Mouse (Mus musculus) gastrocnemius, adult 18-20 months (tissue): ENCODE results near the gene Pqbp1. TPM values are rescaled to one million over a fixed set of nuclear protein-coding genes. Genes with fewer than 3 reads are reported as not detected.
A peak's percentile ranks its signal among the peaks of the same experiment; 100 is the strongest.
"Not testable (repeated sequence)": the region's sequence is repeated elsewhere in the genome, so short reads cannot be mapped to it uniquely, and the experiment has no call there.

Experiments used
- DNase-seq: peaks from one replicate; pipeline ENCODE4 v3.0.0; 2021; ENCODE audit warnings: low spot score
- long read RNA-seq, 2 experiments: library from polyadenylated mRNA; stranded (forward); transcript quantifications; one replicate each; pipeline ENCODE4 v2.0.0; 2021
- total RNA-seq, 2 experiments: library from RNA; stranded (reverse); gene quantifications; 2 replicates each; pipeline ENCODE4 v1.2.3; 2021

Gene Pqbp1
- 10 to 100 TPM; 22.3 to 23.5 TPM for total RNA-seq
- long read RNA-seq, experiment 1, transcript Pqbp1-203 (7 exons, 1,148 nt) = major isoform, 6 of 7 reads
- long read RNA-seq, experiment 1, partial matches to known transcripts = 0 of 7 reads
- long read RNA-seq, experiment 1, other reads (novel, unspliced or antisense) = 0 of 7 reads
- long read RNA-seq, experiment 2, transcript Pqbp1-201 (7 exons, 1,104 nt) = major isoform, 7 of 16 reads
- long read RNA-seq, experiment 2, transcript Pqbp1-203 (7 exons, 1,148 nt) = minor isoform, 5 of 16 reads
- long read RNA-seq, experiment 2, partial matches to known transcripts = 2 of 16 reads
- long read RNA-seq, experiment 2, other reads (novel, unspliced or antisense) = 2 of 16 reads

DNA sequence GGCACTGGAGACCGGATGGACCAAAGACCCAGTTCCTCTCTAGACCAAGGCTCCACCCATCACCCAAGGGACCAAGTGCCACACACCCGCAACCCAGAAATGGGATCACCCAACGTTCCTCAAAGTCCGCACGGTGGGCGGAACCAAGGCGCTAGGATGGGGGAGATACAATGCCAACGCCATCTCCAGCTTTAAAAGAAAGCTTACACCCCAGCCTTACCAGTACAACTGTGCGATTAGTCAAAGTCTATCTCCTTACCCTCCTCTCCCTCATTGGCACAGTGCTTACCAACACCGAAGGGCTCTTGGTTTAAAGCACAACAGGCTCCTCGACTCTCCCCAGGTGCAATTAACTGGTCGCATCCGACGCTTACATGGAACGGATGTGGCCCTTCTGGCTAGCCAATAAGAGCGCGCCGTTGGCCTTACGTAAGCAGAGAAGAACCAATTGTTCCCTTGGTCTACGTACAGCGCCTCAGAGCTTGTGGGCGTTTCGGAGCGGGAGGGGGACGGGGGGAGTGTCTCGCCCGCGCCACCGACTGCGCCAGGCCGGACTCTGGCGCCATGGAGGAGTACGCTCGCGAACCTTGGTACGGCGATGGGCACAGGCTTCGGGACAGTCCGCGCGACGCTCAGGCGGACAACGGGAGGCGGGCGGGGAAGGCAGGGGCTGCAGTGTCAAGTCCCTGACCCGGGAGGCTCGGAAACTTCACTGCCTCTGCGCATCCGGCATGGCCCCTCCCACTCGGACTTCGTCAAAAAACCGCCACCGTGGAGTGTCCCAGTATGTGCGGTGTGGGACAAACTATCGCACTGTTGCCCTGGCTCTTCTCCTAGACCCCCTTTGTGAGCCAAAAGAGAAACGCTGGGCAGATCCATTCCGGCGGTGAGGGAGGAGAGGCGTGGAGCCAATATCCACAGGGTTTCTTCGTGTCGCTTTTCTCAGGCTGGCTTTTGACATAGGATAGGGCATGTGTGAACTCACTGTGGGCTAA, at the start of gene Pqbp1, which contains the start of gene Timm17b:
Pqbp1 (minus strand) TSS at position 390 of the 995 bp plus-strand sequence.
Timm17b (plus strand) TSS at position 478 of the 995 bp plus-strand sequence.
- peak; percentile 86 for DNase-seq

DNA sequence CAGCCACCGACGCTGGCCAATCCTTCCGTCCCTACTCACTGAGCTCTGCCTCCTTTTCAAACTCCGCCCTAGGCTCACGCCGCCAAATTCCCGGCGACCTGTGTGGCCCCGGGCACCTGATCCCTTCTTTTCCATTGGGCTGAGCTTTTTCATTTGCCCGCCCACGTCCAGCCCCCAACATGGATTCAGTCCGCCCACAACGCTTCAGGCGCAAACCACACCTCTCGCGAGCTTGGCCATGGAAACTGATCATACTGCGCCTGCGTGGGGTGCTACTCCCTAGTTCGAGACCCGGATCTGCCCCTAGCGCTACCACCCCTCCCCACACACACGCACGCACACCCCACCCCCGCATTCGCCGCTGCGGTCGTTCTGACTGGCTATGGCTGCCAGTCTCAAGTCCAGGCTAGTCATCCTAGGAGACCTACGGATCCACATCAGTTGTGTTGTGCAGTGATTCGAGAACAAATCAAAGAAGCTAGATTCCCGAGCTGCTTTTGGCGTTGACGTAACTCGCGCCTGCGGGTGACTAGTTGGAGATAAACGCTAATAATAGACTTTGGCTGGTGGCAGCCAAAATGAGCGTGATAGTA, 48.9 kb upstream of the Pqbp1 start:
- peak; percentile 95 for DNase-seq

DNA sequence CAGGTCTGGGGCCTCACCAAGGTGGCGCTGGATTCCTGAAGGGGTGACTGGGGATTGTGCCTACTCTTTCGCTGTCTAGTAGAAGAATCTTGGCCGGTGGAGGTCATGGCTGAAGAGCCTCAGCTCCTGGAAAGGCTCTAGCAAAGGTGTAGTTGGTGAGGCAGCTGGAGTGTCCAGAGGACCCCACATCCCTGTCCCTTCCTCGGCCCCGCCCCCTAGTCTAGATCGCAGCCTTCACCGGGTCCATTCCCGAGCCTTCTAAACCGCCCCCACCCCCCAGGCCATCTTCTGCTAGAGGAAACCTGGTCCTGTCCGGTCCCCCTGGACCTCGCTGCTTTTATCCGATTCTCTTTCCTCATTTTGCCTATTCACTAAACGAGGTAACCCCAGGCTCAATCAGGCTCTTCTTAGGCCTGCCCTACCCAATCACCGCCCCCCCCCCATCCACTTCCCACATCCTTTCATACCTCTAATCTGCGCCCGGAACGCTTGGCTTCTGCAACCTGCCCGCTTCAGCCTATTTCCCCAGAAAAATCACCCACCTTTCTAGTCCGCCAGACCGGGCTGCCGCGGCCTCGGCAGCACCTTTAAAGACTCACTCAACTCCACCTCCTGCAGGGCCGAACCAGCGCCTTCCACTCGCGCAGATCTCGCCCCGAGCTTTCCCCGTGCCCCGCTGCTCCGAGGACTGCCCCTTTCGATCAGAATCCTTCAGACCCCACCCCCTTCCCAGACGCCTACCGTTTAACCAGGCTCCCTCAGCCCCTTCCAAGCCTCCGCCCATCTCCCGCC, 48.2 kb upstream of the Pqbp1 start, which contains the start of gene Hdac6:
Hdac6 (minus strand) TSS at position 782 of the 792 bp plus-strand sequence.
- no peak for DNase-seq

DNA sequence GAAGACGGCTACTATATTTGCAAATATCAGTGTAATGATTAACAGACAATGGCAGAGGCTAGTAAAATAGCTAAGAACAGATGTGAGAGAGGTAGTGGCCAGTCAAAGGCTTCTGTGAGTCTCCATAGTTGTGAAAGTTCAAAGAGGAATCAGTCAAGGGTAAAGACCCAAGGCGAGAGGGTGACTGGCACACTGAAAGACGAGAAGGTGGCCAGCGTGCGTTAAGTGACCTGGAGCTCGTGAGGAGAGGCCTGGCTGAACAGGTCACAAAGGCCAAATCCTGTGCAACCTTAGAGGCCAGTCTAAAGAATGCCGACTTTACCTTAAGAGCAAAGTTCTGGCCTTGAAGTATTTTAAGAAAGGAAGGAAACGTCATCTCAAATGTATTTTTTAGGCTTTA, 46.5 kb upstream of the Pqbp1 start:
- no peak for DNase-seq

DNA sequence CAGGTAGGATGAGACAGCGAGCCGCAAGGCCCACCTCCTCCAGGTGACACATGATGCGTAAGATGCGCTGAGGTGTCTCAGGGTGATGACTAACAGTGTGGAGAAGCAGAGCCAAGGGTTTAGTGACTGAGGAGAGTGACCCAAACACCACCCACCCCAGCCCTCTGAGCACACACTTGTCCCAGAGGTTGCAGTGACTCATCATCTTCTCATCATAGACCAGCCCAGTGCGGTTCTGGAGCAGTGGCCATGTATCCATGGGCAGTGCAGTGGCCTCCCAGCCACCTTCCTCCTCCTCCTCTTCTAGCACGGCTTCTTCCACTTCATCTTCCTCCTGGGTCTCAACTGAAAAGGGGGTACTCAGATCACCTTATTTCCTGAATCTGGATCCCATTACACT, 38.6 kb upstream of the Pqbp1 start:
- no peak for DNase-seq

DNA sequence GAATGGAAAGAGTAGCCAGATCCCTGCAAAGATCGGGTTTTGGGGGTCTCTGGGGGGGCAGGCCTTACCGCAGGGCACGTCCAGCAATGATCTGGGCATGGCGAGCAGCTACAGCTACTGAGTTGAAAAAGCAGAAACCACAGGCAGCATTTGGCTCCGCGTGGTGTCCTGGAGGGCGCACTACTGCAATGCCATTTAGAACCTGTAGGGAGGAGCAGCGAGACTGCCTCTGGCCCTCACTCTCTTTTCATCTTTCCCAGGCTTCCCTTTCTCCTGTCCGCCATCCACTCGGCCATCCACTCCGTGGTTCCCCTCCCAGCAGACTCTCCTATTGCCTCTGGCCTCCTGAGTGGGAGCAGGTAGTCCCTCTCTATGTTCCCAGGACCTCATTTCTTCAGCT, 37.8 kb upstream of the Pqbp1 start:
- no peak for DNase-seq

DNA sequence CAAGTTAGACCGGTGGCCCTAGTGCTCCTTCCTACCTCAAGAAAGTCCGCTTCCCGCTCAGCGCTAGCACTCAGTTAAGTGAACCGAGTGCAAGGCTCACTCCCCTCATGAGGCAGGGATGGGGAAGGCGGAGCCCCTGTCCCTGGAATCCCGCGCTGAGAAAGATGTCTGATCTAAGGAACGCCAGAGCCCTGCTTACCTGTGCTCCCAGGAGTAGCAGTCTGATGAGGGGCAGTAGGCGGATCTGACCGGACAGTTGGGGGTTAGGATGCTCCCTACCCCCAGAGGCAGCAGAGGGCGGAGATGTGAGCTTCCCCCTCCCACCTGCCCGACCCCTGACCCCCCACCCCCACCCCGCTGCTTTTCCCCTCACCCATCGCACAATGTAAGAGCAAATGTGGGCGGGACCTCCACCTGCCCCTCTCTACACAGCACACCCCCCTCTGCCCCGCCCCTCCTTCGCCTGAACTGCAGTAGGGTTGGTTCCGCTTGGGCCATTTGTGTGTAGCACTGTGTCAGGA, 29.3 kb upstream of the Pqbp1 start, which contains the start of gene Eras:
Eras (minus strand) TSS at position 338 of the 521 bp plus-strand sequence.
- no peak for DNase-seq

DNA sequence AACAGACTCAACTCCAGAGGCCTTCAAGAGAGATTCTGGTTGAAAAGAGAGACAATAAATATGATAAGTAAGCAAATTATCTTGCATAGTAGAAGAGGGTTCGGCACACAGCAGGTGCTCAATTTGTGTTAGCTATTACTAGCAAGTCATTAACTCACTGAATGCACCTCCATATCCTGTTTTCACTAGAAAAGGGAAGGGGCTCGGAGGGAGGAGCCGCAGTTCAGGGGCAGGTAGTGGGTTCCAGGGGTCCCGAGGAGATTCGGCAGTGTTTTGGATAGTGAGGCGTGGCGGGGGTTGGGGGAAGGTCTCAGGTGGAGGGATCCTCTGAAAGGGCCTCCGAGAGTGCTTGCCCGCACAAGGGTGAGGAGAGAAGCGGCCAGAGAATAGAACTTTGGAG, 28.0 kb upstream of the Pqbp1 start:
- no peak for DNase-seq

DNA sequence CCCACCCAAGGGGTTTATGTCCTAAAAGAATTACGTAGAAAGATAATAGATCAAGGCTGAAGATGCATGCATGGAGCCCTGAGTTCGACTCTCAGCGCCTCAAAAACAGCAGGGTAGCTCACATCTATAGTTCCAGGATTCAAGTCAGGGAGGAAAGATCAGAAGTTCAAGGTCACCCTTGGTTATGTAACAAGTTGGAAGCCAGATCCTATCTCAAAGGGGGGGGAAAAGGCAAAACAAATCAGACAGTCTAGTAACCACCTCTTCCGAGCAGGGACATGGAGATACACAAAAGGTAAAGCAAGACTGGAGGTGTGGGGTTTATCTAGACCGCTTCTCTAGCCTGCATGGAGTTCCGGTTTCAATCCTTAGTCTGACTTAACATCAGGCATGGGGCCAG, 27.2 kb upstream of the Pqbp1 start:
- no peak for DNase-seq

DNA sequence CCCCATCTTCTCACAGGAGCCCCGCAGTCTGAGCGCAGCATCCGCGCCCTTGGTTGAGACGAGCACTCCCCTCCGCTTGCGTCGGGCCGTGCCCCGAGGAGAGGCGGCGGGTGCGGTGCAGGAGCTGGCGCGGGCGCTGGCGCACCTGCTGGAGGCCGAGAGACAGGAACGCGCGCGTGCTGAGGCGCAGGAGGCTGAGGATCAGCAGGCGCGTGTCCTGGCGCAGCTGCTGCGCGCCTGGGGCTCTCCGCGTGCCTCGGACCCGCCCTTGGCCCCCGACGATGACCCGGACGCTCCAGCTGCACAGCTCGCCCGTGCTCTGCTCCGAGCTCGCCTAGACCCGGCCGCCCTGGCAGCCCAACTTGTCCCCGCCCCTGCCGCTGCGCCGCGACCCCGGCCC, 23.0 kb upstream of the Pqbp1 start:
- DNase-seq = no peak

DNA sequence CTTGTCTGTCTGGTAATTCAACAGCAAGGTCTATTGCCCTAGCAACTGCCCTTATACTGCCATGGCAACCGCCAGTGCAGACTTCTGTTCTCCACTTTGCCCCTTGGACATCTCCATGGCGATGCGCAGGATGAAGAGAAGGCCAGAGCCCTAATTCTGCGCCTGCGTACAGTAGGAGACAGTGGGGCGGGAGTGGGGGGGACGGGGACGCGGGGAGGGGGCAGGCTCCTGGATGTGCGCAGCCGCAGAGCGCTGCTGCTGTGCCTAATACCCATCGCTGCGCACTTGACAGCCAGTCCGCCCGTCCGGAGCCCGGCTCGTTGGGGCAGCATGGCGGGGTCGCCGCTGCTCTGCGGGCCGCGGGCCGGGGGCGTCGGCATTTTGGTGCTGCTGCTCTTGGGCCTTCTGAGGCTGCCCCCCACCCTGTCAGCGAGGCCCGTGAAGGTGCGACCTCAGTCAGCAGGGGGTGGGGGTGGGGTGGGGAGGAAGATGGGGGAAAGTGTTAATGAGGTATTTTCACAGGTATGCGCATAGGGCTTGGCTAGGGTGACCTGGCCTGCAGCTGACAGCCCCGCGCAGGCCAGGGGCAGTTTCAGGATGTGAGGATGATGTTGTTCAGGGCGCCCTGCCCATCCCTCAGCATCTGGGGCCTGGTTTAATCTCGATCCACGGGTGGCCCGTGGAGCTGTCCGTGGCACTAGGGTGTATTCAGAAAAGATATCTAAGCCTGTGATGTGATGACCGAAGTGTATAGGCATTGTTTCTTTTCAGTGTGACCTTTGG, 20.7 kb upstream of the Pqbp1 start, which contains the start of gene Pcsk1n:
Pcsk1n (plus strand) TSS at position 222 of the 783 bp plus-strand sequence.
- no peak for DNase-seq

DNA sequence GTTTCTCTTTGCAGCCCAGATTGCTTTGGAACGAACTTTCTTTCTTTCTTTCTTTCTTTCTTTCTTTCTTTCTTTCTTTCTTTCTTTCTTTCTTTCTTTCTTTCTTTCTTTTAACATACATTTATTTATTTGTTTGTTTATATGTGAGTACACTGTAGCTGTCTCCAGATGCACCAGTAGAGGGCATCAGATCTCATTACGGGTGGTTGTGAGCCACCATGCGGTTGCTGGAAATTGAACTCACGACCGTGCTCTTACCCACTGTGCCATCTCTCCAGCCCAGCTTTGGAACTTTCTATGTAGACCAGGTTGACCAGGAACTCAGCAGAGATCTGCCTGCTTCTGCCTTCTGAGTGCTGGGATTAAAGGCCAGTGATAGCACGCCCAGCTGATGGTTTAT, 18.9 kb upstream of the Pqbp1 start:
- not testable (repeated sequence) for DNase-seq

DNA sequence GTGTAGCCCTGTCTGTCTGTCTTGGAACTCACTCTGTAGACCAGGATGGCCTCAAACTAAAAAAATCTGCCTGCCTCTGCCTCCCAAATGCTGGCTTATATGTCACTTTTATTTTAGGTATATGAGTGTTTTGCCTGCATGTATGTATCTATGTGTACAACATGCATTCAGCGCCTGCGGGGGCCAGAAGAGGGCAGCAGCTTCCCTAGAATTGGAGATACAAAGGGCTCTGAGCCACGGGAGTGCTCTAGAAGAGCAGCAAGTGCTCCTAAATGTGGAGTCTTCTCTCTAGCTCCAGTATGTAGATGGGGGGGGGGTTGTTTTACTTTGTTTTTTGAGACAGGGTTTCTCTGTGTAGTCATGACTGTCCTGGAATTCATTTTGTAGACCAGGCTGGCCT, 16.6 kb upstream of the Pqbp1 start:
- DNase-seq = not testable (repeated sequence)

DNA sequence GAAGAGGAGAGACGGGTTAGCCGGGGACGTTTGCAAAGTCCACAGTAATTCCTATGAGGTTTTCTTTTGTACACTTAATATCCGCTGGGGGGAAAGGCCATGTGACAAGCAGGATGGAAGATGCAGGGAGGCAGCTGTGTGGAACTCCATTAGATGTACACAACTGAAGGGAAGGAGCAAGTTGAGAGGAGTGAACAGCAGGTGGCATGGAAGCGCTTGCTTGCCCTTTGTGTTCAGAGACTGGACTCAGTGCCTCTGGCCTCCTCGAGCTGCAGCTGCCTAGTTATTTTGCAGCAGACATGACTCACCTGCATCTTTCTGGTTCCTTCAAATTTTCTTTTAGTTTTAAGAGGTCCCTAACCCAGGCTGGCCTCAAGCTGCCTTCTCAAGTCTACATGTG, 11.4 kb upstream of the Pqbp1 start:
- no peak for DNase-seq

DNA sequence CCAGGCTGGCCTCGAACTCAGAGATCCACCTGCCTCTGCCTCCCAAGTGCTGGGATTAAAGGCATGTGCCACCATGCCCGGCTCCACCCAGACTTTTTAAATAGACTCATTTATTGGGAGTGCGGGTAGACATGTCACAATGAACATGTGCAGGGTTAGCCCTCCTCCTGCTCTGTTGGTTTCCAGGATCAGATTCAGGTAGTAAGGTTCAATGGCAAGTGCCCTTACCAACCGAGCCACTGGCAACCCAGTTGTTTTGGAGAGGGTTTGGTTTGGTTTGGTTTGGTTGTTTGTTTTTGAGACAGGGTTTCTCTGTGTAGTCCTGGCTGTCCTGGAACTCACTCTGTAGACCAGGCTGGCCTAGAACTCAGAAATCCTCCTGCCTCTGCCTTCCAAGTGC, 10.2 kb upstream of the Pqbp1 start, which contains the start of gene Gm10490:
Gm10490 (plus strand) TSS at position 301 of the 400 bp plus-strand sequence.
- DNase-seq = not testable (repeated sequence)

DNA sequence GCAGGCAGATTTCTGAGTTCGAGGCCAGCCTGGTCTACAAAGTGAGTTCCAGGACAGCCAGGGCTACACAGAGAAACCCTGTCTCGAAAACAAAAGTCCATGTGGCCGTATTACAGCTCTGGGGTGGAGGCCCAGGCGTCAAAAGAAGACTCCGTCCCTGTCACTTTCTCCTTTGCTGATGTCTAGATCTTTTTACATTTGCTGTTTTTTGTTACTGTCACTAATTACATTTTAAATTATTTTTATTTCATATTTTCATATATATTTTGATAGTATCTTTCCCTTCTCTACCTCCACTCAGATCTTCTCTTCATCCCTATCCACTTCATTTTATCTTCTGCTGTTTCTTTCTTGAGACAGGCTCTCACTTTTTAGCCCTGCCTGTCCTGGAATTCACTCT, 8.7 kb upstream of the Pqbp1 start, which contains the start of gene Gm10491:
Gm10491 (minus strand) TSS at position 101 of the 400 bp plus-strand sequence.
- DNase-seq = no peak

DNA sequence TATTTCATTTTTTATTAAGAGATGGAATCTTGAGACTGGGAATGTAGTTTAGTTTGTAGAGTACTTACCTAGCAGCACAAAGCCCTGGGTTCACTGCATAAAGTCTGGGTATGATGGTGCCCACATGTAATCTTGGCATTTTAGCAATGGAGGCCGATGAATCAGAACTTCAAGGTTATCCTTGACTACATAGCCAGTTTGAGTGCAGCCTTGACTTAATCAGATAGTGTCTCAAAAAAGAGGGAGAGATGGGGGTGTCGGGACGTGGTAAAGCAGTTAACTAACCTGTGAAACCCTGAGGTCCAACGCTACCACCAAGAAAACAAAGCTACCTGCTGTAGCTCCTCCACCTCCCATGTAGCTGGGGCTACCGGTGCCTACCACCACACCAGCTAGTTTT, 5.4 kb upstream of the Pqbp1 start:
- no peak for DNase-seq

DNA sequence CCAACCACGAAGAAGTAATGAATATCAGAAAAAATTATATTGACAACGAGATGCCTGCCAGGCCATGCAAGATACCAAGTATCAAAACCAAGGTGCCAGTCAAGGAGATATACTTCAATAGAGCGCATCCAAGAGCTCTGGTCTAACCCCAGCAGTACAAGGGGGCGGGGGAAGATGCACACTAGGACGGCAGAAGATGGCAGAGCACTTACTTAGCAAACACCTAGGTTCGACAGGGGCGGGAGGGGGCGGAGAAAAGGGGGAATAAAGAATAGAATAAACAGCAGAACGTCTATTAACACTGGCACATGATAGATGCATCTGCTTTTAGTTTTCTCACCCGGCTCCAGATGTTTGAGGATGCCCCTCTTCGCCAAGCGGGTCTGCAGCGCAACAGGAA, 858 bp downstream of the Pqbp1 start:
- DNase-seq = no peak

DNA sequence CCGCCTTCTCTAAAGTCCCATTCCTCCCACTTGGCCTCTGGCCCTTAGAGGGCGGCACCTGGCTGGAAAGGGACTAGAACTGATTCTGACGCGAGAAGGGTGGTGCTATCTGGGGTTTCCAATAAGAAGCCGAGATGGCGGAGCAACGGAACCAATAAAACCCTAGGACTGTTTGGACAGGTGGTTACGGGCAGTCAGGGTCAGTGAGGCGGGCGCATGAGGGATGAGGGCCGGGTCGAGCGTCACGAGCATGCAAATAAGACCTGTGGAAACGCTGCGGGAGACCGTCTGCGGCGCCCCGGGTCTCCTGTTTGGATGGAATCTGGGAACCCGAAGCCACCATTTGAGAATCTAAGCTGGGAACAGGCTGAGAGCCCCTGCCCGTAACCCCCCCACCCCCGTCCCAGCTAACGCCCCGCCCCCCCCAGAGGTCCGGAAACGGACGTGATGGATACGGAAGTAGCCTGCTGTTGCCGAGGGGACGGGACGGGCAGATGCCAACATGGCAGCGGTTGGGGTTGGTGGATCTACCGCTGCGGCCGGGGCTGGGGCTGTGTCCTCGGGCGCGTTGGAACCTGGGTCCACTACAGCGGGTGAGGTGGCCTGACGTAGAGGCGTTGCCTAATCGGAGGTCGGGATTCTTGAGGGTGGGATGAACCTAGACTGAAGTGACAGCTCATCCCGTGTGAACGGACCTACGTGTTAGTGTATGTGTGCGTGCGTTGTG, 15.1 kb downstream of the Pqbp1 start, which contains the start of gene Slc35a2:
Slc35a2 (plus strand) TSS at position 188 of the 727 bp plus-strand sequence.
- peak; percentile 91 for DNase-seq
